Mouse (Mus musculus) urinary bladder, adult 18-20 months (tissue): ENCODE measurements at regions not wholly inside any gene's neighbourhood (a gene's known extent, or its start where the extent isn't known, plus 50 kb on each side); places are given as distances from the start of the nearest gene placed in this dataset.

Source experiments
- DNase-seq, 2 experiments: peaks; one replicate each; pipeline ENCODE4 v3.0.0; 2022; ENCODE audit warnings: low spot score in 2 of 2, mixed read lengths in 2 of 2

DNA sequence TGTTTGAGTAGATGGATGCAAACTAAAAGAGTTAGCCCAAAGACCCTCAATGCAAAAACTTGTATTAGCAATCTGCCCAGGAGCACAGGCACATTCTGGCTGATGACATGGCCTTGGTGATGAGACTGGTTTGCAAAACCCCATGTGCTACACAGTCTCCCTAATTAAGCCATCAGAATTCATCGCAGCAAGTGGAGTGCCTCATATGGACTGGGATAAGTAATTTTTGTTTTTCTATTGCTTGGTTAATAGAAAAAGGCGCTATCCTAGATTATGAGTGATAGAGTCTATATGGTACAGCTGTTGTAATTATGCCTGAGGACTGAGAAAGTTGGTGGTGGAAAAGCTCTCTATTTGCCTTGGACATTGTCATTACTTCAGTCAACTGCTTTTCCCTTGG is 155.2 kb upstream of the Robo1 start:
- no peak for DNase-seq

DNA sequence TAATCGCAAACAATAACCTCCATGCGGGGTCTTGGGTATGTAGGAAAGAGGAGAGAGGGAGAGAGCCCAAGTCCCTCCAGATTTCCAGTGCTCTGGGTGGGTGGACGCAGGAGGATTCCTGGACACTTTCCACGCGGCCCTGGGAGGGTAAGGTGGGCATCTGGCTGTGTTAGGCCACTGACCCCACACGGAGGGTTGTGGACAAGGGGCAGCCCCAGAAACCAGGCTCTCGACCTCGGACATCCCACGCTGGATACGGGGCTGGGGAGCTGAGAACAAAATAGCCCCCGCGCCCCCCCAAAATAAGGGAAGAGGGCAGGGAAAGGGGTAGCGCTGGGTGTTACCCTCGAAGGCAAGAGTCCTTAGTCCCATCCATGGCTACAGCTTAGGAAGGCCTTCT is 150.2 kb upstream of the Robo1 start:
- no peak for DNase-seq

DNA sequence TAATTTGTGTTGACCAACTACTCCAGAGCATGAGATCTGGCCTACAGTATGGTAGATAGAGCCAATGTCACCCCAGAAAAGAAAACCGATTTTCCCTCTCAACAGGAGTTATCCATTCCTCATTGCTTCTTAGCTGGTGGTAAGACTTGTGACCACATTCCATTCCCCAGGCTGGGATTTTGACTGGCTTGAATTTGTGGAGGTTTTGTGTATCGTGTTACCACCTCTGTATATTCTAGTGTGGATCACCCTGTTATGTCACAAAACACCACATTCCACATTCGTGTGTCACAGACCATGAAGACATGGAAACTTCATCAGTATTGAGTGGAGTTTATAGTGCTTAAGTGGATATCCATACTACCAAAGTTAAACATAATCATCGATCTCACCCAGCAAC is 148.7 kb upstream of the Robo1 start:
- no peak for DNase-seq

DNA sequence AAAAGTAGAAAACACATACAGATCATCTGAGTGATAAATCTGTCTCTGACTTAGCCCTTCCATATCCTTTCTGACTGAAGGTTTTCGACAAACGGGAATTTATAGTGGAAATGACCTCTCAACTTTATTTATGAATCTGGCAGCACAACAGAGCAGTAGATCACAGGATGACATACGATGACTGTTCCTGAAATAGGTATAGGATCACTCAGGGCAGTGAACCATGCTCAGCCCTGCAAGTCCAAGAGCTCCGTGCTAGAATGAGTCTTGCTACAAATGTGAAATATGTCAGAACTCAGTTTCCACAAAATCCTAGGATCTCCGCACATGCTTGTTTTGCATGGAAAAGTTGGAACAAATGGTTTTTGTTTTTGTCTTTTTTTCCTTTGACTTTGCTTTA is 132.4 kb upstream of the Robo1 start:
- no peak for DNase-seq

DNA sequence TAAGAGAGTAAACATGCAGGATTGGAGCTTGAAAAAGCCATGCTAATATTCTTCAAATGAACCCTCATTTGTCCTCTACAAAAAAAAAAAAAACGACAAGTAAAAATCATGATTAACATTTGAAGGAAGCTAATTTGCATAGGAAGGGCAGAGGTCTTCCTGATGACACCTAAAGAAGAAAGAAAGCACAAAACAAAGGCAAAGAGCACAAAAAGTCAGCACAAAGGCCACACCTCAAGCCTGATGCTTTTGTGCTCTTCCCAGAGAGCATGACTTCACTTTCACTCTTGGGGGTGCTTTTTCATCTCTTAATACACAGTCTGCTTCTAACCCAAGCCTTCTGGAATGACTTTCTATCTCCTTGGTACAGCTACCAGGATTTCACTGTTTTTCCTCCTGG is 113.8 kb upstream of the Robo1 start:
- no peak for DNase-seq

DNA sequence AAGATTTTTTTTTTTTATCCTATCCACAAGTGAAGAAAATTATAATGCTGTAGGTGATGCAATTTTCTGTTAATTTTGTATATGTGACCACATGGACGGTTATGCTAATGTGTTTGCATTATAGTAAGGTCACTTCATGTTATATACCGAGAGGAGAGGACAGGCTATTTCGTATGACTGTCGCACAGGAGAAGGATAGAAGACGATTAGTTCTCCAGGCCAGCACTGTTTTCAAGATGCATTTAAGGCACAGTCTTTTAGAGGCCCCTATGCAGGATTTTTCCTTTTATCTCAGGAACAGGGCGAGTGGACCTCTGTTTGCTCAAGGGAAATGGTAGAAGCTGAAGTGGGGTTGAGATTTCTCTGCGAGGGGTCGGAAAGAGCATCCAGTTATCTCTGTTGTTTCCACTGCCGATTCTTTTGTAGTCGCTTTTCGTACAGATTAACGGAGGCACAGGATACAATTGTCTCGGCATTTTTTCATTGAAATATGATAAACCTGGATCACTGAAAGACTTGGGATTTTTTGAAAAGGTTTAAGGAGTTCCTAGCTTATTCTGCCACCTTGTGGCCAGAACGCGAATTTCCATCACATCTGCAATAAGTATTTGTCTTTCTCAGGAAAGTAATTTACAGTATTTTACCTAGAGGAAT is 92.6 kb upstream of the Robo1 start:
- DNase-seq: peak in 1 of 2 experiments; percentile 15

DNA sequence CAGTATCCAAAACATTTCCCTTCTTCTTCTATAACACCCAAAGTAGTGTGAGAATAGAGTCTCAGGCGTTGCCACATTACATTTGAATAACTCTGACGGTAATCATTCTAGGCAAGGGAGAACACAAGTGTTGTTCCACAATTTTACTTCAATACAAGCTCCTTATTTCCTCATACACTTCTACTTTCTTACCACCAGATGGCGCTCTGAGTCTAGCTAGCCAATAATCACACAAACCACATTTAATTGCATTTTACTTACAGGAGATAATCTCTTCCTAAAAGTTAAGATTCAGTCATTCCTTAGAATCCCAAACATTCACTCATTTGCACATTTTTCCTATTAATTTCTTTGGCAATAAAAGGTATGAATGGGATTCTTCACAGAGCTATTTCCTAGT is 90.1 kb upstream of the Robo1 start:
- DNase-seq: no peak

DNA sequence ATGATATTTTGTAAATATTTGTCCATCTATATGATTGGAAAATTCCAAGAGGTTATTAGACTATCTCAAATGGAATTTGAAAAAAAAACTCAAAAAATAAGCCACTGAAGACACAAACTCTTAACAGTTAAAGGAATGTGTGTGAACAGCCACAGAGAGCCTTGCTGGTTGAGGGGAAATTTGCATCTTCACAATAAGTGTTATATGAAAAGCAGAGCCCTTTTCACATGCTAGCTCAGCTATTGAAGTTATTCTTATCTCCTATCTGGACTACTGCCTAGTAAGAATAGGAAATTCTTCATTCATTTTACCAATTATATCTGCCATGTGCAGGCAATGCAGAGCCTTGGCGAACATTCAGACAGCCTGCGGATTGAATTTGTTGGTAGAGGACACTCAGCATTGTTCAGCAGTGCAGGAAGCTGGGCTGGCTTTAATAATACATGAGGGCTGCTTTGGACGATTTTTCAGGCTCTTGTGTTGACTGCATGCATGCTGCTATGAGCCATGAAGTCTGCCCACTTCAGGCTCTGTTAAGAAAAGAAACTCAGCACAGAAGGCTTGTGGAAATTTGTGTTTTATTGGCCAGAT is 86.1 kb upstream of the Robo1 start:
- no peak for DNase-seq

DNA sequence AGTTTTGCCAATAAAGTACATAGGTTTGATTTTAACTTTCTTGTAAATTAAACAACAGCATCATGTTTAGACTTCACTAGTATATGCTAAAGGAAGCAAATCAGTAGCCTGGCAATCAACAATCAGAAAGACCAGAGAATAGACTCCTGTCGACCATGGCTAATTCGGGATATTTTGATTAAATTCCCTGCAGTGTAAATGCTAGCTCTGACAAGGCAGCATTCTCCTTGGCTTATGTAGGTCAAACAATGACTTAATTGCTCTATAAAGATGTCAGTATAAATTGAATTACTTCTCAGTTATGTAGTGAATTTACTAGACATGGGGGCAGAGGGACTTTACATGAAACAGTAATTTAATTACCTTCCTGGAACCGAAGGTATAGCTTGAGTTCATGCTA is 84.2 kb upstream of the Robo1 start:
- no peak for DNase-seq

DNA sequence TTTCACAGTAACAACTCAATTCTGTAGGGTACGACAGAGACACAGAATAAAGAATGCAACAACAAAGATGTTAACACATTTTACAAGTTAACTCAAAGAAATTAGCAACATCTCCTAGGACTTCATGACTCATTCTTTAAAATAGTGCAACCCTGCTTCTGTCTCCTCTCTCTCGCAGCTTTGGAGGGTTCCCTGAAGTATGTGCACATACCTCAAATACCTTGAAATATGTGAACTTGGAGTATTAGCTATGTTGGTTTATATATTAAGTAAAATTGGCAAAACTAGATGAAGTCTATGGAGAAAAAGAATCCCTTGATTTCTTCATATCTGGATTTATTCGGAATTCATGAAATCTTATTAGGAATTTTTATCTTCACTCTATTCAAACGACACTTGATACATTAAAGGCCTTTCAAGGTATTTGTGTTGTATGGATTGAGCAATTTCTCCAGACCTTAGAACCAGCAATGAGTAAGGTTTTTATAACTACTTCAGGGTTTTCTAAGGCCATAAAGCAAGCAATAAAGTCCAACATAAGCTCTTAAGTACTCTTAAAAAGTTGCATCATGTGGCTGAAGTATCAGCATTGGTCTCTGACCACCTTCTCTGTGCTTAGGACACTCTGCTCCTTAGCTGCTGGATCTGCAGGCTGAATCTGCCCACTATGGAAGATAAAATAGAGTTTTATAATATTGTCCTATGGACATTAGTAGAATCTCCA is 82.8 kb upstream of the Robo1 start:
- DNase-seq: no peak

DNA sequence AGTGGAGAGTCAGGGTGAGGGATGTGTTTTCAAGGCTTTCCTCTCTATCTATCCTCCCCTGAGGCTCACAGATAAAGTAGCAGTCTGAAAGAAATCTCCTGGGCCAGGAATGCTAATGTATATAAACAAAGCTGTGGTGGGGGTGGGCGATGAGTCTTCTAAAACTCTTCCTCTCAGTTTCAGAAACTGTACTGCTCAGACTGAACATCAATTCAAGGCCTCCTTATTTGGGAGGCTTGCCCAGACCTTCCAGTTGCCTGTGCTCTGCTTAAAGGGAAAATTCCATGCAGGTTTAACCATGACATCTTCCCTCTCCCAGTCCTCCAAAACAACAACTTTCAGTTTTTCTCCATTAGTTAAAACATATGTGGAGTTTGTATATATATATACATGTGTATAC is 73.7 kb upstream of the Robo1 start:
- DNase-seq: no peak

DNA sequence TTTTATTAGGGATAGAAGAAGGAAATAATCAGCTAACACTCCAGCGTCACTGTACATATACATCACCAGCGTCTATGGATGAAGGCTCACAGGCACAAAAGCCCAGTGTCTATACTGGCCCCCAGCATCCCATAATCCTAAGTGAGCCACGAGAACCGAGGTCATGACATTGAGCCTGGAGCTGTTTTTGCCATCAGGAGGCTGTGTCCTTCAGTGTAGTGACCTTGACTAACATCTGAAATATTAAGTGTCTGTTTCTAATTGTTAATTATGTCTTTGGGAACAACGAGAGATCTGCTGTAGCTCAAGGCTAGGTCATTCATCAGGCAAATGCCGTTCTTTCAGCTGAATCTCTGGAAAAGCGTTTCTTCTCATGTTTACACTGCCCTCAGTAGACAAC is 68.5 kb upstream of the Robo1 start:
- no peak for DNase-seq

DNA sequence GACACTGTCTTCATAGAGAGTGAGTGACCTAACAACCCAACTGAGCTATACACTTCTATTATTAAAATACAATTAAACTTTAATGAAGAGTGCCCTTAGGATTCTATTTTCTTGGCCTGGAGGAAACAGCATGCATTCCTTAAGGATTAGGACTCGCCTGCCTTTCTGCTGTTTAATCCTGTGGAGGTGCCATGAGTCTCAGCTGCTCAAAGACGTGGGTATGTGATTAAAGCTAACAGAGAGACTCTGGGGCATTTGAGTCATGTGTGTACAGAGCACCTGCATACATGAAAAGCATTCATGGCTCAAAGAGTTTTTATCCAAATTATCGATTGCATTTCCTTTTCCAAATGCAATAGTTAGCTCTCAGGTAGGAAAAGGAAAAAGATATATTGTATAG is 51.7 kb upstream of the Robo1 start:
- no peak for DNase-seq
